Mouse (Mus musculus) olfactory bulb, adult 2 months (tissue): ENCODE measurements at regions not wholly inside any gene's neighbourhood (a gene's known extent, or its start where the extent isn't known, plus 50 kb on each side); places are given as distances from the start of the nearest gene placed in this dataset.

Source experiments
- CTCF ChIP-seq: fragments of 200-500 bp; IDR thresholded peaks from 2 replicates; pipeline ENCODE4 v1.5.1; 2012; ENCODE audit warnings: low read depth, mild to moderate bottlenecking, low read length, moderate library complexity; ENCODE audit not compliant: insufficient read depth
- POLR2A ChIP-seq: fragments of 200-500 bp; IDR thresholded peaks from 2 replicates; pipeline ENCODE4 v1.6.1; 2012; ENCODE audit warnings: mild to moderate bottlenecking, low read depth, low read length, moderate library complexity; ENCODE audit not compliant: insufficient read depth

DNA sequence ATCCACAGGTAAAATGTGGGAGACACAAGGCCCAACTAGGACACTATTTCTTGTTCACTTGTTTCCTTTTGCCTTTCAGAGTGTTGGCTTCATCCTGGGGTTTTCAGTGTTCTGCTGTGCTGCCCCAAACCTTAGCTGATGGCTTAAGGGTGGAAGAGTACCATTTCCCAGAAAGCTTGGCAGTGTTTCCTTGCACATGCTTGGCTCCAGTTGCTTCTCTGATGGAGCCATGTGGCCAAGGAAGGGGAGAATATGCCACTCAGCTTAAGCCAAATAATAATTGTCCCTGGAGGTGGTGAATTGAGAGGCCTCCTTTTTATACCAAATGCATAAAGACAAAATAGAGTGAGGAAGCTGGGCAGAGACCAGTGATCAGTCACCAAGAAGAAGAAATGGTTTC lies 464.9 kb upstream of the Lmcd1 start:
- no peak for TF ChIP-seq CTCF
- TF ChIP-seq POLR2A, result no peak
